Mouse (Mus musculus) limb, embryonic 14.5 days (tissue): Measurements from ENCODE around the gene Zfp366. TPM values are rescaled to one million over a fixed set of nuclear protein-coding genes. Genes with fewer than 3 reads are reported as not detected.

Experiments used
- ATAC-seq: fragments of 200-750 bp; cut with Nextera tagmentation; 2 replicates; pipeline ENCODE4 v1.8.0; 2017; ENCODE audit warnings: low read depth, moderate number of reproducible peaks, moderate TSS enrichment; ENCODE audit not compliant: low FRiP score
- DNase-seq: peaks from one replicate; pipeline ENCODE4 v3.0.0-alpha.2; 2015; ENCODE audit warnings: low spot score
- H3K27ac ChIP-seq: fragments of 300-500 bp; sonication (generic); replicated peaks from 2 replicates; pipeline ENCODE4 v1.5.1; 2014; ENCODE audit warnings: low read depth, mild to moderate bottlenecking, low read length, moderate library complexity, mixed read lengths
- H3K27me3 ChIP-seq: fragments of 300-500 bp; sonication (generic); 2 replicates; pipeline ENCODE4 v1.6.1; 2014; ENCODE audit warnings: low read length, mixed read lengths; ENCODE audit not compliant: control insufficient read depth, insufficient read depth
- H3K36me3 ChIP-seq: fragments of 300-500 bp; sonication (generic); 2 replicates; pipeline ENCODE4 v1.6.1; 2014; ENCODE audit warnings: mild to moderate bottlenecking, low read length, moderate library complexity, mixed read lengths; ENCODE audit not compliant: control insufficient read depth, insufficient read depth
- H3K4me1 ChIP-seq: fragments of 300-500 bp; sonication (generic); 2 replicates; pipeline ENCODE4 v1.6.1; 2014; ENCODE audit warnings: antibody characterized with exemption, low read length, mixed read lengths; ENCODE audit not compliant: control insufficient read depth, insufficient read depth
- H3K4me2 ChIP-seq: fragments of 300-500 bp; sonication (generic); replicated peaks from 2 replicates; pipeline ENCODE4 v1.6.1; 2014; ENCODE audit warnings: low read depth, mild to moderate bottlenecking, low read length, moderate library complexity; ENCODE audit not compliant: severe bottlenecking
- H3K4me3 ChIP-seq: fragments of 300-500 bp; sonication (generic); replicated peaks from 2 replicates; pipeline ENCODE4 v1.5.1; 2014; ENCODE audit warnings: low read length
- H3K9ac ChIP-seq: fragments of 300-500 bp; sonication (generic); 2 replicates; pipeline ENCODE4 v1.6.1; 2014; ENCODE audit warnings: mild to moderate bottlenecking, low read depth, low read length, moderate library complexity; ENCODE audit not compliant: severe bottlenecking
- H3K9me3 ChIP-seq: fragments of 300-500 bp; sonication (generic); 2 replicates; pipeline ENCODE4 v1.6.1; 2016; ENCODE audit warnings: low read length; ENCODE audit not compliant: control insufficient read depth
- POLR2A ChIP-seq: fragments of 200-500 bp; IDR thresholded peaks from 2 replicates; pipeline ENCODE4 v1.8.0; 2012; ENCODE audit warnings: inconsistent platforms, mild to moderate bottlenecking, moderate library complexity, borderline replicate concordance; ENCODE audit not compliant: insufficient read depth, insufficient read length; ENCODE audit errors: extremely low read depth
- WGBS: fragments of 180-500 bp; shearing (Covaris S2); extraction: QIAGEN DNeasy Blood & Tissue Kit; methylation state at CpG from one replicate; pipeline ENCODE4 v1.1.7; 2014; 5-methylcytosine and 5-hydroxymethylcytosine counted together
- polyA plus RNA-seq, 2 experiments: library from polyadenylated mRNA; depleted of rRNA in 1 of 2; stranded (reverse) in 1 of 2; unstranded in 1 of 2; fragments of >200 nt; fragmentation: Nextera tagmentation in 1 of 2; extraction: Ambion mirVana in 1 of 2; gene quantifications; 2 replicates each; pipeline versions ENCODE4 v1.2.1 to v1.2.3; 2012 to 2014

Gene Zfp366
- polyA plus RNA-seq, 2 experiments, result 0.73 to 2.5 TPM

GRCm38 (mm10) chr13:99228821-99229570 is 44.4 kb downstream of the Zfp366 start:
- no peak overlapping the region for H3K27ac ChIP-seq
- H3K4me1 ChIP-seq, result peaks cover 6% of the 10 kb centered on the region; the same call in 1 of the 2 replicates
- H3K4me2 ChIP-seq, result no peak overlapping the region
- DNase-seq (no peak), ATAC-seq (no peak)
- TF ChIP-seq POLR2A, result no peak
- no peak overlapping the region for H3K4me3 ChIP-seq
- no peaks in the 10 kb centered on the region for H3K27me3 ChIP-seq
- no peaks in the 10 kb centered on the region for H3K36me3 ChIP-seq
- H3K9me3 ChIP-seq, result no peaks in the 10 kb centered on the region
- WGBS, result 94% methylated on average over 35 of the region's 35 CpGs
- H3K9ac ChIP-seq, result no peak overlapping the region

GRCm38 (mm10) chr13:99229641-99230494 is 45.2 kb downstream of the Zfp366 start:
- no peak for TF ChIP-seq POLR2A
- H3K9ac ChIP-seq, result no peak overlapping the region
- H3K4me1 ChIP-seq, result peaks cover 6% of the 10 kb centered on the region; the same call in 1 of the 2 replicates
- H3K4me3 ChIP-seq, result no peak overlapping the region
- DNase-seq (no peak), ATAC-seq (no peak)
- H3K27me3 ChIP-seq, result no peaks in the 10 kb centered on the region
- no peak overlapping the region for H3K27ac ChIP-seq
- H3K4me2 ChIP-seq, result no peak overlapping the region
- 61% methylated on average over 9 of the region's 9 CpGs for WGBS
- H3K9me3 ChIP-seq, result no peaks in the 10 kb centered on the region
- H3K36me3 ChIP-seq, result no peaks in the 10 kb centered on the region

- H3K4me2 ChIP-seq, result no peak overlapping the region
- H3K36me3 ChIP-seq, result no peaks in the 10 kb centered on the region
- no peak for TF ChIP-seq POLR2A
- H3K4me1 ChIP-seq, result peaks cover 4% of the 10 kb centered on the region; the same call in 1 of the 2 replicates
- H3K9me3 ChIP-seq, result no peaks in the 10 kb centered on the region
- 68% methylated on average over 3 of the region's 3 CpGs for WGBS
- ATAC-seq (no peak), DNase-seq (no peak)
- H3K27me3 ChIP-seq, result no peaks in the 10 kb centered on the region
- H3K4me3 ChIP-seq, result no peak overlapping the region
- no peak overlapping the region for H3K9ac ChIP-seq
- H3K27ac ChIP-seq, result no peak overlapping the region
Measured at GRCm38 (mm10) chr13:99230495-99230868, 45.9 kb downstream of the Zfp366 start.

- Histone ChIP-seq H3K27me3 (no peaks in the 10 kb centered on the region), H3K36me3 (no peaks in the 10 kb centered on the region), H3K27ac (no peak overlapping the region), H3K4me2 (no peak overlapping the region), H3K4me1 (peaks cover under 1% of the 10 kb centered on the region), H3K9ac (no peak overlapping the region), H3K4me3 (no peak overlapping the region), H3K9me3 (no peaks in the 10 kb centered on the region)
- no peak for TF ChIP-seq POLR2A
- peak; percentile 20 for DNase-seq
- ATAC-seq, result peak; percentile 31; the same call in 1 of the 2 replicates
- WGBS, result 59% methylated on average over 3 of the region's 3 CpGs
Measured at GRCm38 (mm10) chr13:99233333-99233732, 48.7 kb downstream of the Zfp366 start.

- Histone ChIP-seq H3K27ac (no peak overlapping the region), H3K4me2 (no peak overlapping the region), H3K4me3 (no peak overlapping the region), H3K27me3 (no peaks in the 10 kb centered on the region), H3K9ac (no peak overlapping the region), H3K36me3 (no peaks in the 10 kb centered on the region), H3K9me3 (no peaks in the 10 kb centered on the region), H3K4me1 (peaks cover 7% of the 10 kb centered on the region)
- TF ChIP-seq POLR2A, result no peak
- ATAC-seq (no peak), DNase-seq (no peak)
- 64% methylated on average over 10 of the region's 10 CpGs for WGBS
Measured at GRCm38 (mm10) chr13:99233956-99234355, 49.3 kb downstream of the Zfp366 start.
